Mouse (Mus musculus): ENCODE results near the gene Sv2a.
A peak's percentile ranks its signal among the peaks of the same experiment; 100 is the strongest.
"Not testable (repeated sequence)": the region's sequence is repeated elsewhere in the genome, so short reads cannot be mapped to it uniquely, and the experiment has no call there.

The Sv2a gene

GRCm38 (mm10) chr3:96174042-96174441 is 6.9 kb upstream of the Sv2a start:
- not testable (repeated sequence) for DNase-seq

- no peak for DNase-seq
These were observed 5.7 kb upstream of the Sv2a start for GRCm38 (mm10) chr3:96175251-96175650.

- no peak for DNase-seq
These were observed 2.5 kb upstream of the Sv2a start for GRCm38 (mm10) chr3:96178427-96178826.

GRCm38 (mm10) chr3:96178902-96179301 is 2.0 kb upstream of the Sv2a start:
- DNase-seq, result no peak

GRCm38 (mm10) chr3:96179531-96179930 is 1.4 kb upstream of the Sv2a start:
- DNase-seq, result peak in 1 of 2 experiments; percentile 44

- DNase-seq, result no peak
These were observed 795 bp downstream of the Sv2a start for GRCm38 (mm10) chr3:96181510-96182381.

GRCm38 (mm10) chr3:96182382-96182776 is 1.4 kb downstream of the Sv2a start:
- peak; percentile 18 to 37 for DNase-seq

GRCm38 (mm10) chr3:96192977-96193376 is 12.0 kb downstream of the Sv2a start:
- no peak for DNase-seq

GRCm38 (mm10) chr3:96194966-96195365 is 14.0 kb downstream of the Sv2a start:
- DNase-seq, result no peak

- peak in 1 of 2 experiments; percentile 29 for DNase-seq
These were observed 14.8 kb downstream of the Sv2a start for GRCm38 (mm10) chr3:96195616-96196313.

GRCm38 (mm10) chr3:96196437-96197128 is 15.6 kb downstream of the Sv2a start:
- DNase-seq, result no peak

- peak; percentile 93 to 94 for DNase-seq
These were observed 16.3 kb downstream of the Sv2a start for GRCm38 (mm10) chr3:96197129-96197749.

- DNase-seq, result no peak
These were observed 17.2 kb downstream of the Sv2a start for GRCm38 (mm10) chr3:96198181-96198580.

- DNase-seq, result not testable (repeated sequence)
These were observed 17.8 kb downstream of the Sv2a start for GRCm38 (mm10) chr3:96198601-96199251.

GRCm38 (mm10) chr3:96199731-96200130 is 18.8 kb downstream of the Sv2a start:
- DNase-seq, result no peak

- no peak for DNase-seq
These were observed 26.9 kb downstream of the Sv2a start for GRCm38 (mm10) chr3:96207819-96208218.

GRCm38 (mm10) chr3:96209242-96209641 is 28.3 kb downstream of the Sv2a start:
- peak in 1 of 2 experiments; percentile 56 for DNase-seq

GRCm38 (mm10) chr3:96219191-96219641 is 38.3 kb downstream of the Sv2a start:
- DNase-seq, result peak in 1 of 2 experiments; percentile 31

GRCm38 (mm10) chr3:96219661-96220130 is 38.7 kb downstream of the Sv2a start, which contains the start of the genes Bola1 and Hist2h2ab:
Bola1 (minus strand) TSS chr3:96219709.
Hist2h2ab (plus strand) TSS chr3:96219865.
- peak; percentile 75 to 89 for DNase-seq

GRCm38 (mm10) chr3:96220131-96220764 is 39.3 kb downstream of the Sv2a start:
- DNase-seq, result not testable (repeated sequence)
